Mouse (Mus musculus) left cerebral cortex, adult 18-20 months (tissue): Measurements from ENCODE around the gene Ccdc151. TPM values are rescaled to one million over a fixed set of nuclear protein-coding genes. Genes with fewer than 3 reads are reported as not detected.

ENCODE experiments used
- DNase-seq, 2 experiments: peaks; one replicate each; pipeline ENCODE4 v3.0.0; 2021 to 2022; ENCODE audit warnings: low spot score in 2 of 2, mixed read lengths in 1 of 2
- long read RNA-seq, 2 experiments: library from polyadenylated mRNA; stranded (forward); transcript quantifications; one replicate each; pipeline ENCODE4 v2.0.0; 2021
- total RNA-seq, 2 experiments: library from RNA; stranded (reverse); gene quantifications; 2 replicates each; pipeline ENCODE4 v1.2.3; 2021

Ccdc151 gene
- 1 to 10 TPM; 8.1 TPM for total RNA-seq
- long read RNA-seq, experiment 1, partial matches to known transcripts, result 4 of 12 reads
- long read RNA-seq, experiment 1, other reads (novel, unspliced or antisense), result 4 of 12 reads
- long read RNA-seq, experiment 2, partial matches to known transcripts, result 0 of 3 reads
- long read RNA-seq, experiment 2, other reads (novel, unspliced or antisense), result 1 of 3 reads

DNA sequence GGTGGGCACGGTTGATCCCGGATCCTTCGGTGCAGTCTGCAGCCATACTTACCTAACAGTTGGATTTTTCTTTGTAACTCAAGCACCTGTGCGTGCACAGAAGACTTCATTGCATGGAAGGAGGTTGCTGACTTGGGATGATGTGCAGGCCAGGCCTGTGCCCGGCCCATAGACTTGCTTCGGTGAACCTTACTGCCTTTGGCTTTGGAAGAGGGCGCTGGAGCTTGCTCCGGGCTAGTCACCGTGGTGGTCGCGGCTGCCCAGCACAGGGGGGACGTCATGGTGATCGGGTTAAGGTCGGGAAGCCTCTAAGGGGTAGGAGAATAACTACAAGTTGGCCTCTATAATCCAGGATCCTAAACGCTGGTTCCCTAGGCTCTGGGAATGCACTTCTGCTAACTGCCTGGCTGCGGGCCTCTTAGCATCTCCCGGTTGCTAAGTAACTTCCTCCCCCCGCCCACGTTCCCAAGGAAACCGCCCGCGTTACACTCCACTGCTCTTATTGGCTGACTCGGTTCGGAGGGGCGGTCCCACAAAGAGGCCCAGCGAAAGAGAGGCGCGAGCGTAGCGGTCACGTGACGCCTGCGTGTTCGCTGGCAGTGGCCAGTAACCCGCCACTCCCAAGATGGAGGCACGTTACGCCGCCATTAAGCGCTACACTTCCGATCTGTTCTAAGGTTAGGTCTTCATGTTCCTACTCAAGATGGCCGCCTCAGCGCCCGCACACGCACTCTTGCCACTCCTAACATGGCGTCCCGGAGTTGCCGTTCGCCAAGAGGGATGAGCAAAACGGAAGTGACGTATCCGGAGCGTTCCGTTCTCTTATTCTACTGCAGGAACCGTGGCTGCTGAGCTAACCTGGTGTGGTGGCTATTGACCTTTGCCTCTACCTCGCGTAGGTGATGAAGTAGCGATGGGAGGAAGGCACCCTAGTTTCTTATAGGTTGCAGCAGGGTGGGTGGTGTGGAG is at the start of gene Ccdc151, which contains the start of gene Prkcsh:
Ccdc151 (minus strand) TSS at position 441 of the 969 bp plus-strand sequence.
Prkcsh (plus strand) TSS at position 613 of the 969 bp plus-strand sequence.
- DNase-seq, result peak; percentile 98 to 100

GRCm38 (mm10) chr9:22051958-22052254 is 49.5 kb upstream of the Ccdc151 start, which contains the start of gene Elavl3:
Elavl3 (minus strand) TSS chr9:22052023.
- peak; percentile 84 to 88 for DNase-seq

- DNase-seq, result peak; percentile 48 to 49
Measured at GRCm38 (mm10) chr9:22051161-22051957, 48.9 kb upstream of the Ccdc151 start.

DNA sequence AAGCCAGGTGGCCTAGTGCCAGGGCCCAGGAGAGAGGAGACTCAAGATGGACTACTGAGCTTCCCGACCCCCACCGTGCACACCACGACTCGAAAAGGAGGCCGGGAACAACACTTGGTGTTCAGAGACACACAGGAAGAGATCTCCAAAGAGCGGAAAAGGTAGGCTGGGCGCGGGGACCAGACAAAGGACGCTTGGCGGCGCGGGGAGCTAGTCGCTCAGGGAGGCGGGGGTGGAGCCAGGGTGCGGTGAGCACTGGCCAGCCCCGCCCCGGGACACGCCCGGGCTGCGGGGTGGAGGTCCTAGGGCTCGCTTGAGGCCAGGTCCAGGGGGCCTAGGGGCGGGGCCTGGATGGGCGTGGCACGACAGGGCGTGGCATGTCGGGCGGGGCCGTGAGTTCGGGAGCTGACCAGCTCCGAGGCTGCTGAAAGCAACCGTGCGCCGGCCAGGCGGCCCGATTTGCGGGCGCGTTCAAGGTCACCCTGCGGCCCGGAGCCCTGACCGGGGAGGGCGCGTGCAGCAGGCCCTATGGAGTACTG is 48.0 kb upstream of the Ccdc151 start:
- peak; percentile 67 to 77 for DNase-seq

DNA sequence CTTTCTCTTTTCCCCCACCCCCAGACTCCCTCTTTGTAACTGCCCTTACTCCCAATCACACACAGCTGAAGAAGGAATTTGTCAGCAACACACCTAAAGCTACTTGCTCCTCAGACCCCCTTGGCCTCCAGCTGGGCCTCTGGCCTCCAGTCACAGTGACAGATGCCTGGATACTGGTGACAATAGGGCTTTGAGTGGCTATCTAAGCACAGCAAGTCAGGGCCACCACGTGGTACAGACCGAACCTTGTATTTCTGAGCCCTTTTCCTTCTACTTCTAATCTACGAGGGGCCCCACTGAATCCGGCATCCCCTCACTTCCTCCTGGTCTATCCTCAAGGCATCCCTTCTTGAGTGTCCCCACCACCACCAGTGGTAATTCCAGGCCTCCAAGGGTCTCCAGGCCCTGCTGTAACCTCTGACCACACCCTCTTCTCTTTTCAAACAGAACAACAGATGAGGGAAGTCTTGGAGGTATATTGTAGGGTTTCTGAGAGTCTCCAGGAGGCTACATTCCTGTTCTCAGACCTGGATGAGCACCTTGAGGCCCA is 47.4 kb upstream of the Ccdc151 start:
- DNase-seq, result no peak

GRCm38 (mm10) chr9:22049315-22049714 is 46.9 kb upstream of the Ccdc151 start:
- no peak for DNase-seq

DNA sequence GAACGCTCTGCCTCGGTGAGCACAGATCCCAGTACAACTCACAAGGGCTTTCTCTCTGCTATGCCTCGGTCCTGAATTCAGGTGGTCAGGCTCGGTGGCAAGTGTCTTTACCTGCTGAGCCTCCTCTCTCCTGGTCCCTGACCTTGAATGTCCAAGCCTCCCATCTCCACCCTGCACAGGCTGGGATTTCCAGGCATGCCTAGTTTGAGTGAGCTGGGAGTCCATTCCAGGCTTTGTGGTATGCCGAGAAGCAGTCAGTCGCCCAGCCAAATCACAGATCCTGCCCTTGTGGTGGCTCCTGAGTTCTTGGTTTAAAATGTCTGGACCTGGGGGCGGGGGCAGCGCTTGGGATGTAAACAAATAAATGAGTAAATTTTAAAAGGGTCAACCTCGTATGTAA is 44.9 kb upstream of the Ccdc151 start:
- DNase-seq, result no peak

- no peak for DNase-seq
Measured at GRCm38 (mm10) chr9:22041832-22042231, 39.4 kb upstream of the Ccdc151 start.

DNA sequence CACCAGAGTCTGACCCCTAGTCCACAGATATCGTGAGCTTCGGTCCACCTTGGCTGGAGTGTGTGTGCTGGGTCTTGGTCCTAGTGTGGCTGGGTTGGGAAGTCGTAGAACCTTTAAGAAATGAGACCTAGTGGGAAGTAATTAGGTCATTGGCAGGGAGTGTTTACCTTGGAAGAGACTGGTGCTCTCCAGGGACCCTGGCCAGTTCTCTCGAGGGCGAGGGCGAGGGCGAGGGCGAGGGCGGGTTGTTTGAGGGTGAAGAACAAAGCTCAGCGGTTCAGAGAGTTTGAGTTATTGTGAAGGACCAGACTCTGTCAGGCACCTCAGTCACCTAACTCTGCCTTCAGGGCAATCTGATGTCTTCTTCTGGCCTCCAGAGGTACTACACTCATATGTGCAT is 35.4 kb upstream of the Ccdc151 start:
- DNase-seq, result no peak

GRCm38 (mm10) chr9:22035300-22036044 is 33.0 kb upstream of the Ccdc151 start:
- no peak for DNase-seq

GRCm38 (mm10) chr9:22030386-22030785 is 28.0 kb upstream of the Ccdc151 start:
- no peak for DNase-seq

- no peak for DNase-seq
Measured at GRCm38 (mm10) chr9:22028467-22028866, 26.0 kb upstream of the Ccdc151 start.

DNA sequence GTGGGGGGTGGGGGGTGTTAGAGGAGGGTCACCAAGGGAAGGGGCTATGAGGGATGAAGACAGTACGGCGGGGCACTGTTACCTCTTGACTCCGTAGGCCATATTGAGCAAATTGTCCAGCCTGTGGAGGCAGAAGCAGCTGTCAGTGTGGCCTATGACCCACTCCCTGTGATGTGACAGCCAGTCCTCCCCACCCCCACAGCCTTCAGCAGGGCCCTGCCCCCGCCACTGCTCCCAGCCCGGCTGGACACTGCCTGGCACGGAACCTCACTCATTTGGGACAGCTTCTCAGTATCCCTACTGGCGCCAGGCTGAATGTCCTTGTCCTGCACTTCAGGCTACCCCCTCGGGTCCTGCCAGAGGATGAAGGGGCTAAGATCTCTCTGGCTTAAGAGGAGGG is 22.2 kb upstream of the Ccdc151 start:
- no peak for DNase-seq

DNA sequence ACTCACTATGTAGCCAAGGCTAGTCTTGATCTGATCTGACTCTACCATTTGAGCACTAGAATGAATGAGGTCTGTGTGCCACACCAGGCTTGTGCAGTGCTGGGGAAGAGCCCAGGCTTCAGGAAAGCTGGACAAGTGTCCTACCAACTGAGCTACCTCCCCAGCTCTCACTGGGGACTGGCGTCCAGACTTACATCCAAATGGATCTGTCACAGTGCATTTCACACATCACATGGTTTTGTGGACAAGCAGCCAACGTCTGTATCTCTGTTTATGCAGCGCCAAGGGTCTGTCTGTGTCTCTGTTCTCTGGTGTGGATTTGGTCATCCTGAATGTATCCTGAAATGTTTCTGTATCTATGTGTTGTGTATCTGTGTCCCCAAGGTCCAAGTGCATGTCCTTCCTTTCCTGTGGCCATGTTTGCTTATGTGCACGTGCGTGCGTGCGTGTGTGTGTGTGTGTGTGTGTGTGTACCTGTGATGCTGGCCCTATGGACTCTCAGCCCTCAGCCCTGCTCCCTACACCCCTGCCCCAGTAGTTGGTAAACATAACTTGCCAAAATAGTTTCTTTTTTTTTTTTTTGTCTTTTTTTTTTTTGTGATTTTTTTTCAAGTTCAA is 14.9 kb upstream of the Ccdc151 start:
- DNase-seq, result no peak

DNA sequence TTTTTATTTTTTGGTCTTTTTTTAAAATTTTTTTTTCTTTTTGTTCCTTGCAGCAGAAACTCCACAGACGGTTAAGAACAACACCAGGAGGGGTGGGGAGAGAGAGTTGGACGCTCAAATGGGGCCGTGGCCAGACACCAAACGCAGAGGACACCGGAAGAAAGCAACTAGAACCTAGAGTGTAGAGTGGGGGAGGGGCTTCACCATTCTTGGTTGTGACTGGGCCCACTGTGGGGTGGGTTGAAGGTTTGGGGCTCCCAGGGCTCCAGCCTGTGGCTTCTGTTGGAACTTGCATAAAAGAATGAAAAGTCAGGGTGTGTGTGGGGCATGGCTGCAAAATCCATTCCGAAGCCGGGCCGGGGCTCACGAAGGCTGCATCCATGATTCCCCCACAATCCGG is 13.8 kb upstream of the Ccdc151 start:
- DNase-seq, result no peak

DNA sequence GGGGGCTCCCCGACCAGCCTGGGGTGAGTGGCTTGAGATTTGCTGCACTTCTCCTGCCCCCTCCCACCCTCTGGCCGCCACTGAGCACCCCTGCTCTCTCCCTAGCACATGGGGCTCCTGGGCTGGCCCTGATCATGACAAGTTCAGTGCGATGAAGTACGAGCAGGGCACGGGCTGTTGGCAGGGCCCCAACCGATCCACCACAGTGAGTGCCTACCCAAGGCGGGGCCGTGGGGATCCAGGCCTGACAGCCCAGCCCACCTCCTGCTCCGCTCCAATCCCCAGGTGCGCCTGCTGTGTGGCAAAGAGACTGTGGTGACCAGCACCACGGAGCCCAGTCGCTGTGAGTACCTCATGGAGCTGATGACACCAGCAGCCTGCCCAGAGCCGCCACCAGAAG is 10.3 kb upstream of the Ccdc151 start:
- no peak for DNase-seq

DNA sequence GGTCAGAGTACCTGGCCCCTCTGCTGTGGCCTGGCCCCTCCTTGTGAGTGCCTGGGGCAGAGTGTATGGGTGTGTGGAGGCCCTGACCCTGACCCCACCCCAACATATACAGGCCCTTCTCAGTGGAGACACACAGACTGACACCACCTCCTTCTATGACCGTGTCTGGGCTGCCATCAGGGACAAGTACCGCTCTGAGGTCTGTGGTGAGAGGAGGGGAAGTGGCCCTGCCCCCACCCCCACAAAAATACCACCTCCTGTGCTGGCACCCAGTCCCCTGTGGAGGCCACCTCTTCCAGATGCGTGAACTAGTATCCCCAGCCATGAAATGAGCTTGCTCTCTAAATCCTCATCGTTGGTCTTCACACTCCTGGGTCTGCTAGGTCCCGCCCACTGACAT is 8.6 kb upstream of the Ccdc151 start:
- DNase-seq, result no peak

DNA sequence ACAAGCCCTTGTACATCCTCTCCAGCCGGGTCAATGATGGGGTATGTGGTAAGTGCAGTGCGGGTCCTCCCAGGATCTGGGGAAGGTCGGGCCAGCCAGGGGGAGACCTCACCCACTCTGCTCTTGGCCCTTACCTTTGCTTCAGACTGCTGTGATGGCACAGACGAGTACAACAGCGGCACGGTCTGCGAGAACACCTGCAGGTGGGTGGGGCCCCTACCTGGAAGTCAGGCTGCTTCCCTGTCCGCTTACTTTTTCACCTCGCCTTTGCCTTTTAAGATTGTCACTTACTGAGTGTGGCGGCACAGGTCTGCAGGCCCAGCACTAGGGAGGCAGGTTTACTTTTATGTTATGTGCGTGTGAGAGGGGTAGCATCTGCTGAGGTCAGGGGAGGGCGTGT is 2.1 kb upstream of the Ccdc151 start:
- DNase-seq, result no peak

DNA sequence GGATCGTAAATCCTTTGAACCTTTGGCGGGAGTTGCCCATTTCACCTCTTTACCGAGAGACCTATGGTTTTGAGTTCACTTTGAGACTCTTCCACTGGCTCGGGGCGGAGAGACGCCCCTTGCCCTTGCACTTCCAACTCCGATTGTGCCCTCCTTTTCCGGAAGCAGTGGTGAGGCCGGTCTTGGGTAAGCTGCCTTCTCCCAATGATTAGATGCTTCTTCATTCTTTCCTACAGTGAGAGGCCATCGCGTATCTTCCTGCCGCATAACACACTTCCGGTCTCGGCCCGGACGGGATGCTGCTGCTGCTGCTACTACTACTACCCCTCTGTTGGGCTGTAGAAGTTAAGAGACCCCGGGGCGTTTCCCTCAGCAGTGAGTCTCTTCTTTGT is 725 bp upstream of the Ccdc151 start:
- DNase-seq, result peak; percentile 37 to 46

DNA sequence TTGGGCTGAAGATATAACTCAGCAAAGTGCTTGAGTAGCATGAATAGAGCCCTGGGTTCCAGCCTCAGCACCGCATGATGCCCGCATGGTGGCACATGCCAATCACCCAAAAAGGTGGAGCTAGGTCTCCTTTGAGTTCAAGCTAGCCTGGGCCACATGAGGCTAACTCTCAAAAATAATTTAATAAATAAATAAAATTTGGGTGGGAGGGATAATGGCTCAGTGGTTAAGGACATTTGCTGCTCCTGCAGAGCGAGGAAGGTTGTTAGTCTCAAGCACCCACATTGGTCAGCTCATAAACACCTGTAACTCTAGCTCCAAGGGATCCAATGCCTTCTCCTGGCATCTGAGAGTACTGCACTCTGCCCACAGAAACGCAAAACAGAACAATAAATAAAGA is 801 bp downstream of the Ccdc151 start:
- no peak for DNase-seq
